Comparison of ENCODE assay signal across 7 mouse cellular contexts in the genomic region with DNA sequence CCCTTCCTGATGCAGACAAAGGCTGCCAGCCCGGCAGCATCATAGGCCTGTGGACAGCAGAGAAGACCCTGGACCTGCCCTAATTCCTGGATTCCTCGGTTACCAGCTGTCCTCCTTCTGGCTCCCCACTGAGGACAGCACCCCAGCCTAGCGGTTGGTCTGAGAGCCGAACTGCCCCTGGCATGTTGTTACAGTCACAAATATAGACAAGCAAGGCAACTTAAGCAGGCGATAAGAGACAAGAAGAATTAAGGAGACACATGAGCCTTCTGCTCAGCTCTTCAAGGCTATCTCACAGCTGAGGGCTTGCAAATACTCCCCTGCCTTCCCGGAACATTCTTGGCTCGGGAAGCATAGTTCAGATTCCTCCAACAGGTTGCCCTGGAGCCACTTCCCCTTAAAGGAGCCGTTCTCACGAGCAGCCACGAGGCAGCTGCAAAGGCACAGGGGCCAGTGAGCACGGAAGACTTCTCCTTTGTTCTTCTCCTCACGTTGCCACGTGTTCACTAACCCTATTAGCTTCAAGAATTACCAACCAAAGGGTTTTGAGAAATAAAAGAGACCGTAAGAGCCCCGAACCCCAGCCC.
A peak's percentile ranks its signal among the peaks of the same experiment; 100 is the strongest.
DNase-seq lines count a peak whose midpoint lies in the region; ATAC-seq and TF ChIP-seq lines count a peak whose summit lies in the region.

No protein-coding gene starts in this region.

- H3K4me3 ChIP-seq in brown adipose tissue, adult 24 weeks (ENCODE audit: insufficient read depth, low read depth, low read length), result 0 out of 2 replicates have a peak overlapping the region, but pooled peaks have one; percentile 21
- 0 out of 4 replicates have a peak overlapping the region, but pooled peaks of 1 of the 2 experiments have one; percentile 4 for H3K4me3 ChIP-seq in heart, embryonic 14.5 days (ENCODE audit: control insufficient read depth in 1 of 2, insufficient read depth in 1 of 2, low read depth in 1 of 2, low read length in 2 of 2)
- H3K4me3 ChIP-seq in kidney, postnatal 0 days (replicated peaks; ENCODE audit: low read depth, low read length), result no peak overlapping the region
- H3K4me3 ChIP-seq in midbrain, embryonic 14.5 days (replicated peaks; ENCODE audit: low read depth, low read length), result no peak overlapping the region

- ATAC-seq in heart, embryonic 14.5 days (ENCODE audit: insufficient number of reproducible peaks, insufficient read depth, low FRiP score, low read depth), result no peak
- no peak for ATAC-seq in kidney, postnatal 0 days (replicated peaks; ENCODE audit: low FRiP score, low read depth)
- ATAC-seq in midbrain, embryonic 14.5 days (ENCODE audit: low FRiP score, low TSS enrichment), result no peak

- H3K27ac ChIP-seq in brown adipose tissue, adult 24 weeks (replicated peaks; ENCODE audit: low read depth, low read length), result no peak overlapping the region
- H3K27ac ChIP-seq in heart, embryonic 14.5 days (replicated peaks in 1 of 2; ENCODE audit: control insufficient read depth in 1 of 2, insufficient read depth in 1 of 2, low read depth in 2 of 2, low read length in 2 of 2), result peak overlapping the region; percentile 51 to 60
- H3K27ac ChIP-seq in kidney, postnatal 0 days, result peak overlapping the region; percentile 10; the same call in 1 of the 2 replicates
- no peak overlapping the region for H3K27ac ChIP-seq in midbrain, embryonic 14.5 days (replicated peaks; ENCODE audit: low read depth, low read length)

- no peaks in the 10 kb centered on the region for H3K9me3 ChIP-seq in heart, embryonic 14.5 days (ENCODE audit: control insufficient read depth, low read length)
- no peaks in the 10 kb centered on the region for H3K9me3 ChIP-seq in kidney, postnatal 0 days (replicated peaks; ENCODE audit: low read length)
- no peaks in the 10 kb centered on the region for H3K9me3 ChIP-seq in midbrain, embryonic 14.5 days (ENCODE audit: control insufficient read depth, low read length)

- H3K36me3 ChIP-seq in heart, embryonic 14.5 days (ENCODE audit: control insufficient read depth, insufficient read depth, low read length), result no peaks in the 10 kb centered on the region
- H3K36me3 ChIP-seq in kidney, postnatal 0 days (ENCODE audit: insufficient read depth, low read length), result no peaks in the 10 kb centered on the region
- no peaks in the 10 kb centered on the region for H3K36me3 ChIP-seq in midbrain, embryonic 14.5 days (ENCODE audit: control insufficient read depth, insufficient read depth, low read length)

- peak overlapping the region; percentile 39; the same call in 1 of the 2 replicates for H3K4me2 ChIP-seq in heart, embryonic 14.5 days (ENCODE audit: low read length)
- no peak overlapping the region for H3K4me2 ChIP-seq in kidney, postnatal 0 days (ENCODE audit: low read length)
- H3K4me2 ChIP-seq in midbrain, embryonic 14.5 days (ENCODE audit: low read length), result no peak overlapping the region

- H3K4me1 ChIP-seq in brown adipose tissue, adult 24 weeks (ENCODE audit: control insufficient read depth, insufficient read depth, insufficient read length, low read length), result no peaks in the 10 kb centered on the region
- peaks cover 8 to 13% of the 10 kb centered on the region in 2 experiments for H3K4me1 ChIP-seq in heart, embryonic 14.5 days (ENCODE audit: control insufficient read depth in 2 of 2, insufficient read depth in 2 of 2, low read length in 2 of 2)
- H3K4me1 ChIP-seq in kidney, postnatal 0 days (replicated peaks; ENCODE audit: insufficient read depth, low read length), result no peaks in the 10 kb centered on the region
- no peaks in the 10 kb centered on the region for H3K4me1 ChIP-seq in midbrain, embryonic 14.5 days (ENCODE audit: control insufficient read depth, insufficient read depth, low read length)

- no peak overlapping the region for H3K9ac ChIP-seq in heart, embryonic 14.5 days (ENCODE audit: low read length)
- no peak overlapping the region for H3K9ac ChIP-seq in kidney, postnatal 0 days (ENCODE audit: low read depth, low read length)
- H3K9ac ChIP-seq in midbrain, embryonic 14.5 days (replicated peaks; ENCODE audit: low read length), result no peak overlapping the region

- H3K27me3 ChIP-seq in heart, embryonic 14.5 days (ENCODE audit: control insufficient read depth, insufficient read depth, low read length), result no peaks in the 10 kb centered on the region
- no peaks in the 10 kb centered on the region for H3K27me3 ChIP-seq in kidney, postnatal 0 days (ENCODE audit: insufficient read depth, low read length)
- H3K27me3 ChIP-seq in midbrain, embryonic 14.5 days (ENCODE audit: control insufficient read depth, insufficient read depth, low read length), result no peaks in the 10 kb centered on the region

- DNase-seq in Muller cell, postnatal 12 days (ENCODE audit: inconsistent ontology term), result peak; percentile 54
- DNase-seq in kidney, postnatal 0 days (ENCODE audit: low spot score), result peak; percentile 80
- peak; percentile 51 for DNase-seq in midbrain, embryonic 14.5 days
- no peak for DNase-seq in left cerebral cortex, adult 8-10 months (ENCODE audit: low spot score in 2 of 2)
- no peak for DNase-seq in urinary bladder, postnatal 10 days (ENCODE audit: low spot score)

- WGBS in heart, embryonic 14.5 days, result 14% methylated on average over 15 of the region's 15 CpGs
- WGBS in kidney, postnatal 0 days, result 23% methylated on average over 15 of the region's 15 CpGs
- 21% methylated on average over 15 of the region's 15 CpGs for WGBS in midbrain, embryonic 14.5 days

- no peak for TF ChIP-seq CTCF in kidney, postnatal 0 days (IDR thresholded peaks at IDR 0.05; ENCODE audit: low read depth)

Comparison
In these comparisons a context has a peak if more than half of its experiments do, and no peak if none do; other contexts are left out.
1. DNase-seq: peak in Muller cell, postnatal 12 days (single experiment), kidney, postnatal 0 days (single experiment) and midbrain, embryonic 14.5 days (single experiment); none in left cerebral cortex, adult 8-10 months (0 of 2) and urinary bladder, postnatal 10 days (single experiment).
2. H3K27ac ChIP-seq: peak in heart, embryonic 14.5 days (2 of 2) and kidney, postnatal 0 days (single experiment); none in brown adipose tissue, adult 24 weeks (single experiment) and midbrain, embryonic 14.5 days (single experiment).